Mouse (Mus musculus) forebrain, embryonic 16.5 days (tissue): Measurements from ENCODE around the gene Sbk2. TPM values are rescaled to one million over a fixed set of nuclear protein-coding genes. Genes with fewer than 3 reads are reported as not detected.

Source experiments
- ATAC-seq: fragments of 200-750 bp; cut with Nextera tagmentation; 2 replicates; pipeline ENCODE4 v1.8.0; 2017; ENCODE audit warnings: mild to moderate bottlenecking, moderate library complexity
- H3K27ac ChIP-seq: fragments of 300-500 bp; sonication (generic); 2 replicates; pipeline ENCODE4 v1.5.1; 2014; ENCODE audit warnings: low read length, control low read depth
- H3K27me3 ChIP-seq: fragments of 300-500 bp; sonication (generic); replicated peaks from 2 replicates; pipeline ENCODE4 v1.6.1; 2014; ENCODE audit warnings: low read length; ENCODE audit not compliant: control insufficient read depth, insufficient read depth
- H3K36me3 ChIP-seq: fragments of 300-500 bp; sonication (generic); 2 replicates; pipeline ENCODE4 v1.6.1; 2014; ENCODE audit not compliant: control insufficient read depth, insufficient read depth
- H3K4me1 ChIP-seq: fragments of 300-500 bp; sonication (generic); replicated peaks from 2 replicates; pipeline ENCODE4 v1.6.1; 2014; ENCODE audit warnings: low read length; ENCODE audit not compliant: control insufficient read depth, insufficient read depth
- H3K4me2 ChIP-seq: fragments of 300-500 bp; sonication (generic); 2 replicates; pipeline ENCODE4 v1.6.1; 2014; ENCODE audit warnings: mild to moderate bottlenecking, low read length, control low read depth
- H3K4me3 ChIP-seq: fragments of 300-500 bp; sonication (generic); replicated peaks from 2 replicates; pipeline ENCODE4 v1.5.1; 2014; ENCODE audit warnings: mild to moderate bottlenecking, low read length, control low read depth
- H3K9ac ChIP-seq: fragments of 300-500 bp; sonication (generic); replicated peaks from 2 replicates; pipeline ENCODE4 v1.6.1; 2014; ENCODE audit warnings: low read depth, low read length, control low read depth
- H3K9me3 ChIP-seq: fragments of 300-500 bp; sonication (generic); 2 replicates; pipeline ENCODE4 v1.6.1; 2016; ENCODE audit warnings: low read length; ENCODE audit not compliant: control insufficient read depth
- WGBS: fragments of 180-500 bp; shearing (Covaris S2); extraction: QIAGEN DNeasy Blood & Tissue Kit; methylation state at CpG from one replicate; pipeline ENCODE4 v1.1.7; 2014; 5-methylcytosine and 5-hydroxymethylcytosine counted together
- polyA plus RNA-seq: library from polyadenylated mRNA; unstranded; fragments of >200 nt; fragmentation: Nextera tagmentation; extraction: Ambion mirVana; gene quantifications from 2 replicates; pipeline ENCODE4 v1.2.1, GENCODE M21; 2015

Sbk2 gene
- polyA plus RNA-seq, 1 experiment from 2014 or later: not detected

- no peaks in the 10 kb centered on the region for H3K27me3 ChIP-seq
- no peaks in the 10 kb centered on the region for H3K9me3 ChIP-seq
- no peak overlapping the region for H3K27ac ChIP-seq
- ATAC-seq: no peak
- H3K4me1 ChIP-seq: peaks cover 49% of the 10 kb centered on the region
- 93% methylated on average over 21 of the region's 21 CpGs for WGBS
- peaks cover 19% of the 10 kb centered on the region for H3K36me3 ChIP-seq
- H3K4me2 ChIP-seq: no peak overlapping the region
- H3K9ac ChIP-seq: no peak overlapping the region
- H3K4me3 ChIP-seq: no peak overlapping the region
Observed at GRCm38 (mm10) chr7:4919971-4920370, 44.2 kb downstream of the Sbk2 start.

GRCm38 (mm10) chr7:4919096-4919495 is 45.1 kb downstream of the Sbk2 start:
- 89% methylated on average over 21 of the region's 21 CpGs for WGBS
- ATAC-seq: no peak
- no peak overlapping the region for H3K27ac ChIP-seq

GRCm38 (mm10) chr7:4918681-4919080 is 45.5 kb downstream of the Sbk2 start:
- H3K36me3 ChIP-seq: peaks cover 19% of the 10 kb centered on the region
- no peaks in the 10 kb centered on the region for H3K9me3 ChIP-seq
- 92% methylated on average over 15 of the region's 15 CpGs for WGBS
- no peak overlapping the region for H3K4me3 ChIP-seq
- no peaks in the 10 kb centered on the region for H3K27me3 ChIP-seq
- peaks cover 41% of the 10 kb centered on the region for H3K4me1 ChIP-seq
- H3K9ac ChIP-seq: no peak overlapping the region
- H3K4me2 ChIP-seq: no peak overlapping the region
- H3K27ac ChIP-seq: no peak overlapping the region
- no peak for ATAC-seq

More at GRCm38 (mm10) chr7:4919096-4919495, 45.1 kb downstream of the Sbk2 start:
- H3K27me3 ChIP-seq: no peaks in the 10 kb centered on the region
- H3K36me3 ChIP-seq: peaks cover 19% of the 10 kb centered on the region
- H3K4me2 ChIP-seq: no peak overlapping the region
- no peak overlapping the region for H3K9ac ChIP-seq
- peaks cover 45% of the 10 kb centered on the region for H3K4me1 ChIP-seq
- H3K4me3 ChIP-seq: no peak overlapping the region
- H3K9me3 ChIP-seq: no peaks in the 10 kb centered on the region

GRCm38 (mm10) chr7:4917494-4917893 is 46.7 kb downstream of the Sbk2 start:
- Histone ChIP-seq H3K4me2 (no peak overlapping the region), H3K4me1 (peaks cover 29% of the 10 kb centered on the region), H3K27ac (no peak overlapping the region), H3K9me3 (no peaks in the 10 kb centered on the region), H3K9ac (no peak overlapping the region), H3K4me3 (no peak overlapping the region), H3K27me3 (no peaks in the 10 kb centered on the region), H3K36me3 (peaks cover 19% of the 10 kb centered on the region)
- 85% methylated on average over 2 of the region's 2 CpGs for WGBS
- ATAC-seq: no peak

- peak overlapping the region; percentile 90 for H3K9ac ChIP-seq
- no peaks in the 10 kb centered on the region for H3K9me3 ChIP-seq
- H3K4me3 ChIP-seq: peak overlapping the region; percentile 72
- peak; percentile 60 for ATAC-seq
- peaks cover 17% of the 10 kb centered on the region for H3K36me3 ChIP-seq
- WGBS: 14% methylated on average over 14 of the region's 14 CpGs
- no peaks in the 10 kb centered on the region for H3K27me3 ChIP-seq
- peaks cover 17% of the 10 kb centered on the region for H3K4me1 ChIP-seq
- H3K27ac ChIP-seq: peak overlapping the region; percentile 97
- H3K4me2 ChIP-seq: peak overlapping the region; percentile 80
Observed at GRCm38 (mm10) chr7:4915669-4916416, 48.4 kb downstream of the Sbk2 start.

- peaks cover 17% of the 10 kb centered on the region for H3K4me1 ChIP-seq
- H3K36me3 ChIP-seq: peaks cover 10% of the 10 kb centered on the region
- no peaks in the 10 kb centered on the region for H3K27me3 ChIP-seq
- H3K27ac ChIP-seq: peak within 1 kb of the TSS; percentile 97
- H3K9me3 ChIP-seq: no peaks in the 10 kb centered on the region
- peak within 1 kb of the TSS; percentile 90 for H3K9ac ChIP-seq
- under 1% methylated on average over 55 of the region's 56 CpGs for WGBS
- H3K4me3 ChIP-seq: peak within 1 kb of the TSS; percentile 72
- ATAC-seq: peak; percentile 91
- peak within 1 kb of the TSS; percentile 80 for H3K4me2 ChIP-seq
Observed at GRCm38 (mm10) chr7:4915007-4915665, 49.1 kb downstream of the Sbk2 start, which contains the start of gene Zfp628. Gene Zfp628, plus strand, starts transcription at chr7:4915217.

GRCm38 (mm10) chr7:4912248-4912647 is 52.0 kb downstream of the Sbk2 start:
- ATAC-seq: no peak
- Histone ChIP-seq H3K27ac (no peak overlapping the region), H3K9me3 (no peaks in the 10 kb centered on the region), H3K4me2 (no peak overlapping the region), H3K9ac (no peak overlapping the region), H3K4me3 (no peak overlapping the region), H3K4me1 (peaks cover 17% of the 10 kb centered on the region), H3K27me3 (no peaks in the 10 kb centered on the region), H3K36me3 (no peaks in the 10 kb centered on the region)
- WGBS: 63% methylated on average over 5 of the region's 5 CpGs

GRCm38 (mm10) chr7:4911561-4911960 is 52.6 kb downstream of the Sbk2 start:
- WGBS: 34% methylated on average over 9 of the region's 9 CpGs
- Histone ChIP-seq H3K4me2 (no peak overlapping the region), H3K4me1 (peaks cover 12% of the 10 kb centered on the region), H3K27ac (no peak overlapping the region), H3K9me3 (no peaks in the 10 kb centered on the region), H3K9ac (no peak overlapping the region), H3K4me3 (no peak overlapping the region), H3K36me3 (no peaks in the 10 kb centered on the region), H3K27me3 (no peaks in the 10 kb centered on the region)
- no peak for ATAC-seq

- Histone ChIP-seq H3K4me3 (no peak within 1 kb of the TSS), H3K27me3 (no peaks in the 10 kb centered on the region), H3K9ac (no peak within 1 kb of the TSS), H3K9me3 (no peaks in the 10 kb centered on the region), H3K4me1 (0 out of 2 replicates have a peak, but pooled peaks cover 4% of the 10 kb centered on the region), H3K36me3 (no peaks in the 10 kb centered on the region), H3K27ac (no peak within 1 kb of the TSS), H3K4me2 (no peak within 1 kb of the TSS)
- 9% methylated on average over 10 of the region's 10 CpGs for WGBS
- ATAC-seq: no peak
Observed at GRCm38 (mm10) chr7:4906466-4906950, 57.7 kb downstream of the Sbk2 start, which contains the start of gene Gm36210. Gene Gm36210, minus strand, starts transcription at chr7:4906516.
